7 mouse cellular contexts compared by ENCODE assay signal in the genomic region with DNA sequence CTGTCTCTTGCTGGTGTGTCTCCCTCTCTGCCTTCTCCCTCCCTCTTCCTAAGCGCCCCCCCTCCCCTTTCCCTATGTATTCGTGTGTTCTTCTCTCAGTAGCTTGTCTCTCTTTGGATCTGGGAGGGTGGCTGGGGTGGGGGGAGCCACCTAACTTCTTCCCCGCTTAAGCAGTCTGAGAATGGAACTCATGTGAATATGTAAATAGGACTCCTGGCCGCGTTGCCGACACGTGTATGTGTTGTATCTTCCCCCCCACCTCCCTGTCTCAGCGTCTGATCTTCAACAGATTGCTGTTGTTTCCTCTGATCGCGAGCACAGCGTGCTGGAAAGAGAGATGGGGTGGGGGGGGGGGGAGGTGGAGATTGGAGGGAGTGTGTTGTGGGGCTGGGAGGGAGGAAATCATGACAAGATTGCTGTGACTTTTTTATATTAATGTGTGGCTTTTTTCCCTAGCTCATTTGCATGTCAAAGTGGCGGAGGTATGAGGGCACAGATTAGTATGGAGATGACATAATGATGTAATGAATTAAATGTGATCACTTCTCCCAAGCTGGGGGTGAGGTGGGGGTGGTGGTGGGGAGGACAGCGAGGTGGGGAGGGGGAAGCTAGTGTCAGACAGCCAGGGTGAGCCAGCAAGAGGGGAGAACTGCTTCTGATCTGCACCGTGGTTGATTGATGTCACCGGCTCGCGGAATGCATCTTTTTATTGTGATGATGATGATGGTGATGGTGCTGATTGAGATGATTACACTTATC. TPM values are rescaled to one million over a fixed set of nuclear protein-coding genes. Genes with fewer than 3 reads are reported as not detected.
DNase-seq lines count a peak whose midpoint lies in the region; ATAC-seq and TF ChIP-seq lines count a peak whose summit lies in the region.

No protein-coding gene starts in this region.

- no peak for TF ChIP-seq CTCF in lung, embryonic 14.5 days (IDR thresholded peaks at IDR 0.05; ENCODE audit: low read depth)
- no peak for TF ChIP-seq CTCF in stomach, postnatal 0 days (IDR thresholded peaks at IDR 0.05; ENCODE audit: low read depth)

- no peak for TF ChIP-seq EP300 in stomach, postnatal 0 days (optimal IDR thresholded peaks at IDR 0.05)

- ATAC-seq in lung, embryonic 14.5 days (ENCODE audit: insufficient read depth) = no peak; the same call in 1 of the 2 replicates
- peak; percentile 50; the same call in 1 of the 2 replicates for ATAC-seq in limb, embryonic 13.5 days (ENCODE audit: low FRiP score, low read depth)
- ATAC-seq in stomach, postnatal 0 days (ENCODE audit: low FRiP score, low TSS enrichment) = no peak

- no peaks in the 10 kb centered on the region for H3K9me3 ChIP-seq in lung, embryonic 14.5 days (ENCODE audit: low read depth, low read length)
- no peaks in the 10 kb centered on the region for H3K9me3 ChIP-seq in forebrain, embryonic 10.5 days
- H3K9me3 ChIP-seq in limb, embryonic 13.5 days = no peaks in the 10 kb centered on the region
- H3K9me3 ChIP-seq in stomach, postnatal 0 days (ENCODE audit: control insufficient read depth, low read length) = no peaks in the 10 kb centered on the region

- no peak for DNase-seq in lung, embryonic 14.5 days
- no peak for DNase-seq in lung, postnatal 14 days
- DNase-seq in forebrain, embryonic 10.5 days (ENCODE audit: extremely low spot score, low spot score) = peak; percentile 41
- DNase-seq in stomach, postnatal 0 days (ENCODE audit: low spot score) = peak; percentile 18
- DNase-seq in adrenal gland, adult 8-10 months = no peak
- no peak for DNase-seq in cerebellum, postnatal 25 days

- H3K27me3 ChIP-seq in lung, embryonic 14.5 days (ENCODE audit: insufficient read depth, low read length) = peaks cover 12% of the 10 kb centered on the region; the same call in 1 of the 2 replicates
- peaks cover 74% of the 10 kb centered on the region for H3K27me3 ChIP-seq in forebrain, embryonic 10.5 days (ENCODE audit: poor library complexity, severe bottlenecking)
- peaks cover 12% of the 10 kb centered on the region for H3K27me3 ChIP-seq in limb, embryonic 13.5 days
- H3K27me3 ChIP-seq in stomach, postnatal 0 days (ENCODE audit: control insufficient read depth, insufficient read depth, low read length) = no peaks in the 10 kb centered on the region

- under 1% methylated on average over 17 of the region's 17 CpGs for WGBS in lung, embryonic 14.5 days
- WGBS in forebrain, embryonic 10.5 days = under 1% methylated on average over 16 of the region's 17 CpGs
- 3% methylated on average over 17 of the region's 17 CpGs for WGBS in limb, embryonic 13.5 days
- 2% methylated on average over 16 of the region's 17 CpGs for WGBS in stomach, postnatal 0 days

- peak overlapping the region; percentile 14 for H3K4me3 ChIP-seq in lung, embryonic 14.5 days (ENCODE audit: low read depth, low read length)
- H3K4me3 ChIP-seq in forebrain, embryonic 10.5 days = peak overlapping the region; percentile 46
- H3K4me3 ChIP-seq in limb, embryonic 13.5 days = peak overlapping the region; percentile 38
- peak overlapping the region; percentile 8; the same call in 1 of the 2 replicates for H3K4me3 ChIP-seq in stomach, postnatal 0 days (ENCODE audit: low read depth, low read length)

- H3K9ac ChIP-seq in lung, embryonic 14.5 days = no peak overlapping the region
- H3K9ac ChIP-seq in limb, embryonic 13.5 days = peak overlapping the region; percentile 56
- H3K9ac ChIP-seq in stomach, postnatal 0 days (ENCODE audit: low read length) = no peak overlapping the region

- no peaks in the 10 kb centered on the region for H3K36me3 ChIP-seq in lung, embryonic 14.5 days (ENCODE audit: insufficient read depth)
- no peaks in the 10 kb centered on the region for H3K36me3 ChIP-seq in forebrain, embryonic 10.5 days (replicated peaks)
- no peaks in the 10 kb centered on the region for H3K36me3 ChIP-seq in limb, embryonic 13.5 days
- H3K36me3 ChIP-seq in stomach, postnatal 0 days (ENCODE audit: control insufficient read depth, insufficient read depth, low read length) = no peaks in the 10 kb centered on the region

- H3K27ac ChIP-seq in lung, embryonic 14.5 days (ENCODE audit: low read depth) = no peak overlapping the region
- peak overlapping the region; percentile 48; the same call in 1 of the 2 replicates for H3K27ac ChIP-seq in forebrain, embryonic 10.5 days
- peak overlapping the region; percentile 83 for H3K27ac ChIP-seq in limb, embryonic 13.5 days
- H3K27ac ChIP-seq in stomach, postnatal 0 days (replicated peaks) = no peak overlapping the region

- H3K4me2 ChIP-seq in lung, embryonic 14.5 days = peak overlapping the region; percentile 74
- H3K4me2 ChIP-seq in limb, embryonic 13.5 days (replicated peaks) = peak overlapping the region; percentile 71
- peak overlapping the region; percentile 40 for H3K4me2 ChIP-seq in stomach, postnatal 0 days (replicated peaks; ENCODE audit: low read depth)

- peaks cover 8% of the 10 kb centered on the region; the same call in 1 of the 2 replicates for H3K4me1 ChIP-seq in lung, embryonic 14.5 days (ENCODE audit: insufficient read depth)
- H3K4me1 ChIP-seq in forebrain, embryonic 10.5 days = peaks cover 61% of the 10 kb centered on the region
- H3K4me1 ChIP-seq in limb, embryonic 13.5 days = peaks cover 56% of the 10 kb centered on the region
- no peaks in the 10 kb centered on the region for H3K4me1 ChIP-seq in stomach, postnatal 0 days (replicated peaks; ENCODE audit: control insufficient read depth, insufficient read depth)

RNA-seq across cellular contexts. Expression of a gene that starts 0.5 kb away (rescaled TPM):
- polyA plus RNA-seq in lung, embryonic 14.5 days (2014; fragmentation: Nextera tagmentation; extraction: Ambion mirVana) = 18.6 and 19.8 TPM in 2 replicates
- polyA plus RNA-seq in forebrain, embryonic 10.5 days (2016; fragmentation: Nextera tagmentation; extraction: Ambion mirVana) = 10.0 and 11.4 TPM in 2 replicates
- 44.1 and 50.0 TPM in 2 replicates for polyA plus RNA-seq in limb, embryonic 13.5 days (2015; fragmentation: Nextera tagmentation; extraction: Ambion mirVana)
- polyA plus RNA-seq in stomach, postnatal 0 days (2015; fragmentation: Nextera tagmentation; extraction: Ambion mirVana) = 4.1 and 4.6 TPM in 2 replicates
- total RNA-seq in adrenal gland, adult 8-10 months (2022) = 10 to 100 TPM; 40.3 to 85.2 (median 55.1) TPM

Comparison
In these comparisons a context has a peak if more than half of its experiments do, and no peak if none do; other contexts are left out.
1. DNase-seq: peak in forebrain, embryonic 10.5 days (single experiment) and stomach, postnatal 0 days (single experiment); none in lung, embryonic 14.5 days (single experiment), lung, postnatal 14 days (single experiment), adrenal gland, adult 8-10 months (single experiment) and cerebellum, postnatal 25 days (0 of 2).
2. H3K27ac ChIP-seq: peak in forebrain, embryonic 10.5 days (single experiment) and limb, embryonic 13.5 days (single experiment); none in lung, embryonic 14.5 days (single experiment) and stomach, postnatal 0 days (single experiment).
3. Peak in every context shown above with its lines, with median percentiles within 50 percentile points of each other: H3K4me2 ChIP-seq and H3K4me3 ChIP-seq.